Mouse (Mus musculus): ENCODE measurements at regions not wholly inside any gene's neighbourhood (a gene's known extent, or its start where the extent isn't known, plus 50 kb on each side); places are given as distances from the start of the nearest gene placed in this dataset.

DNA sequence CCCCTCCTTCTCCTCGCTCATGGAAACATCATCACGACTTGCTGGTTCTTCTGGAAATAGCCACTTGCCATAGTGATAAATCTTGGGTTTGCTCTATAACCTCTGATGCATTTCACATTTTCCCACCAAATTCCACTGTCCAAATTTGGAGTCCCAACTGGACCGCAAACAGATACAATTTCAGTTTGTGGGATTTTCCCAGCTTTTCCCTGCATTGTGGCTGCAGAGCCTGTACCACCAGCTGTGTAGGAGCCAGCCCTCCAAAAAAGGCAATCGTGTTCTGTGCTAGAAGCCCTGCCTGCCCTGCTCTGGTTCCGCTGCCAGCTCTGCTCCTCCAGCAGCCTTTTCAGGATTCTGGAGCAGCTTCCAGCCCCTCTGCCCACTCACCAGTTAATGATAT lies 291.4 kb downstream of the Gsdmc2 start:
- no peak for DNase-seq (ENCODE audit: low spot score in 2 of 2)

DNA sequence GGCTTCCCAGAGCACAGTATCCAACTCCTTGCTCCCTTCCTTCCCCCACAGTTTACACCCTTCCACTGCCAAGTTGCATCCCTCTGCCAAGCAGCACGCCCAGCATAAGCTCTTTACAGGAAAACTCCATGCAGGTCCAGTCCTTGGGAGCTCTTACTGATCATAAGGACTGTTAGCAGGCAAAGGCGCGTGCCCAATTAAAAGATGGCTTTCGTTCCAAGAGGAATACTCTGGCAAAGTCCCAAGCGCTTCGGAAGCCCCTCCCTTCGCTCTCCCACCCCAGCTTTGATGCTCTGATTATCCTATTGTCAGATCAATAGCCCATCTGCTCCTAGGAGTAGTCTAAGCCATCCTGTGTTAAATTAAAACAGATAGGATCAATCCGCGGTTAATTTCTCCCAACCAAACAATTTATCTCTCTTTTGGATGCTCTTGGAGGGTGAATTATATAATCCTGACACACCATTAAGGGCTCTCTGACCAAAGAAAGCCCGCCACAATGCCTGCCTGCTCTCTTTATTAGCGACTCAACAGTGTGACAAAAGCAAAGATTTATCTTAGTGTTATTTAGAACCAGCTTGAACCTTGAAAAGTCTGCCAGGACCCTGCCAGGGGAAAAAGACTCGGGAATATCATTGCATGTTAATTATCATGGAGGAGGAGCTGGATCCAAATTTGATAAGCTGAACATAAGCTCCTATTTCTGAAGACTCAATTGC lies 312.5 kb downstream of the Gsdmc2 start:
- no peak for DNase-seq (ENCODE audit: low spot score in 2 of 2)

DNA sequence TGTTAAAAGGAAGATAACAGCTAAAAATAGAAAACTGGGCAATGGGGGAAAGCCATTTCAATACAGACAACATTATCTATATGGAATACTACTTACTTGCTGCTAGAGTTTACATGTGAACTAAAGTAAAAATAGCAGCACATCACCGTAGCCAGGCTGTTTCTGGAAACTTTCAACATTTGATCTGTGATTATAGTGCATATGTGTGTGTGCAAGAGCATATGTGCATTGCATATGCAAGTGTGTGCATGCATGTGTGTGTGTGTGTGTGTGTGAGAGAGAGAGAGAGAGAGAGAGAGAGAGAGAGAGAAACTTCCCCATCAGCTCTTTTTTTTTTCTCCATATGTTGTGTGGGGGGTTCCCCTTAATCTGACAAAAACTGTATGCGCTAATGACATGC lies 317.7 kb downstream of the Gsdmc2 start:
- no peak for DNase-seq (ENCODE audit: low spot score in 2 of 2)

DNA sequence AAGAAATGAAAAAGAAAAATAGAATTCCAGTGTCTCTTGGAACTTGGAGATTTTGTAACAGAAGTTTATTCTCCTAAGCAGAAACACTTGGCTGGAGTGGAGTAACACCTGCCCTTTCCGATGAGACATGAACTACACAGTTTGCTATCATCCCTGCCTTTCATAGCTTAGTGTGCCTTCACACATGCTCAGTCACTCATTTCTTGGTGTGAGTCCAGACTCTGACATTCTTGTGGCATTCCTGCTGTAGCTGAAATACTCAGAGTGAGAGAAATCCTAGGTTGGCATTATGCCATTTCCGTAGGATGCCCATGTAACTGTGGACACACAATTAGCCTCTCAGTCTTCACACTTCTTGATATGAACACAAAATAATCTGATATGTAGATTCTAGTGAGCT lies 318.2 kb downstream of the Gsdmc2 start:
- no peak for DNase-seq (ENCODE audit: low spot score in 2 of 2)

DNA sequence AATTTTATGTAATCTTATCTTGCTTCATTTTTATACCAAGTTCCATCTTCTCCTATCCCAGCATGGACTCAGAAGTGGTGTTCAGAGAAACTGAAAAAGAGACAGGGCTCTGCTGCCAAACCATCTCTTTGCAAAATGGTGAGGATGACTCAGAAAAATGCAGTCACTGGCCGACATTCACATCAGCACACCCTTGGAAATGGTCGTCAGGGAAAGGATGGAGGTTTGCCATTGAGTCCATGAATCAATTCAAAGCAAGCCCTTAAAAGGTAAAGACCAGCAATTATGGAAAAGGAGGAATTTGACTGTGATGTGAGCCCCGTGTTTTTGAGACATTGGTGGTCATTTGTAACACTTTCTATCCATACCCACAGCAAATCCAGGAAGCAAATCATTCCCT lies 327.7 kb downstream of the Gsdmc2 start:
- no peak for DNase-seq (ENCODE audit: low spot score in 2 of 2)

DNA sequence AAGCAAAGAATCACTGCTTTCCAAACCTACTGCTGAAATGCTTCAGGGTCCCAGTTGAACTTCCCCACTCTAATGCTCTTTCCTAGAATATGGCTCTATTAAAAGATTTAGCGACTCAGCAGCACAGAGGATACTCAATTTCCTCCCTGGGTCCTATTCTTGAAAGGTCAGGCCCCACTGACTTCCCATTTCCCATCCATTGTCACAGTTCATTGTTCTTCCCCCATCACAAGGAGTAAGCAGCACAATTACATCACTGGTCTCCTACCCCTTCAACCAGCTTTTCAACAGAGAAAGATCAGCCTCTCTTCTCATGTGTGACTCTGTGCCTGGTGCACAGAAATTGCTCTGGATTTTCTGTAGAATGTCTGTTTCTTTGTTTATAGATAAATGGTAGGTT lies 344.5 kb downstream of the Gsdmc2 start:
- DNase-seq (ENCODE audit: low spot score in 2 of 2): no peak

DNA sequence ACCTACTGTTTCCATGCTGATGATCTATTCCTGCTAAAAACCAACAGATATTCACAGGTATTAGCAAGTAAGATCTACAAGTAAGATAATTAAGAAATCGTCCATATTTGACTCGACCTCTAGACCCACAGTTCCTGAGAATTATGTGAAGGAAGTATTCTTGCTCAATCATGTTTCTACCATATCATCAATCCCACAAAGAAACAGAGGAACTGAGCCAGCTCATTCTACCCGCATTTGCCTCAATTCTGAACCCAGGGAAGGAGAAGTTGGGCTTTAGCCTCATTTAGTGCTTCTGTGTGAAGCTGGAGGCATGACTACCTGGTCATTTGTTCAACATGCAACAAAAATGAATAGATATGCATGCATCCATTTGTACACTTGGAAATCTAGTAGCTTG lies 346.5 kb downstream of the Gsdmc2 start:
- DNase-seq (ENCODE audit: low spot score in 2 of 2): no peak

DNA sequence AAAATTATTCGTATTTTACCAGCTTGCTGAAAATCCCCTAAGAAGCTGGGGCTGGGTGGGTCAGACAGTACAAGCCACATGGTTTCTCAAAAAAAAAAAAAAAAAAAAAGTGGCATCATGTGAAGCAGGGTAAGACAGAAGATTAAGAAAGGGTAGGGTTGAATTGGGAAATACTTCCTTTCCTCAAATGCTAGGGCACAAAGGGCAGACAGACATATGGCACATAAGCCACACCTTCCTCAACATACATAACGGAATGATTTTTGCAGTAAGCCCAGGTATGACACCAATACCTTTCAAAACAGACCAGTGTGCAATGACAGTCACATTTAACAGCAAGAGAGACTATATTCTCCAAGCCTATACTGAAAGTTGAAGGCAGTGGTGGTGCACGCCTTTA lies 347.8 kb downstream of the Gsdmc2 start:
- no peak for DNase-seq (ENCODE audit: low spot score in 2 of 2)

DNA sequence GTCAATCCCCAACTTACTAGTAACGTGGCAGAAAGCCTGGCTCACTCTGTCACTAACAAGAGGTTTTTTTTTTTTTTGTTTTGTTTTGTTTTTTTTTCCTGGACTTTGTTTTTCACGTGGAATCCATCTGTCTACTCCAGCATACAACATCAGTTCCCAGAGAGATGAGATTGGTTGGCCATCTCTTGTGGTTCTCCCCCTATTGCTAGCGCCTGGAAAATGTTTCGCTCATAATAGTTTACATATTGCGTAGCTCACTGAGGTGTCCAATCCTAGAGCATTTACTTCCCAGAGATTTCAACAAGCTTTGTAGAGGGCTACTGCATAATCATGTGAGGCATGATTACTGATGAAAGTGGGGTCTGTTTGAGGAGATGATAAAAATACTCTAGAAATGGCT lies 360.1 kb downstream of the Gsdmc2 start:
- no peak for DNase-seq (ENCODE audit: low spot score in 2 of 2)

DNA sequence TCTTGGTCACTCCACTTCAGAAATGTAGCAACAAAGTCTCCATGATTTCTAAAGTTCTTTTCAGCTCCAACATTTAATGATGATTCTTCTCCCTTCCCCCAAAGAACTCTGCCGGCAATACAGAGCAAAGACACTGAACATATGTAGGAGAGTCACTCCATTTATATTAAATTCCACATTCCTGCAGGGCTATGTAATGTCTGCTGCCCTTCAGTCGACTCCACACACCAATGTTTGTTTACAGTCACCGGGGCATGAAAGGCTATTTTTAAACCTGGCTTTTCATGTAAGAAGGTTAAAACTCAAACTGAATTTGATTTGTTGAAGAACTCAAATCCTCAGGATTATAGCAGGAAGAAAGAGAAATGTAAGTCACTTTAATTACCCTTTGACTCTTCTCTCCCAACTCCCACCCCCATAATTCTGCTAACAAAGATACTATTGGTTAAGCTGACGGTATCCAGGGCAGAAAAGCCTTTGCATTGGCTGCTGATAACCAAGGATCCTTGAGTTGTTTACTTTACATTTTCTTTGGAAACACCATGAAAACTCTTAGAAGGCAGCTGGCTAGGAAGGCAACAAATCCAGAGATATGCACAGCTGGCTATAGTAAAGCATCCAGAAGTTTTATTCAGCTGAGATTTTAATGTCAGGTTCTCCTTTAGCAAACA lies 360.6 kb downstream of the Gsdmc2 start:
- no peak for DNase-seq (ENCODE audit: low spot score in 2 of 2)

DNA sequence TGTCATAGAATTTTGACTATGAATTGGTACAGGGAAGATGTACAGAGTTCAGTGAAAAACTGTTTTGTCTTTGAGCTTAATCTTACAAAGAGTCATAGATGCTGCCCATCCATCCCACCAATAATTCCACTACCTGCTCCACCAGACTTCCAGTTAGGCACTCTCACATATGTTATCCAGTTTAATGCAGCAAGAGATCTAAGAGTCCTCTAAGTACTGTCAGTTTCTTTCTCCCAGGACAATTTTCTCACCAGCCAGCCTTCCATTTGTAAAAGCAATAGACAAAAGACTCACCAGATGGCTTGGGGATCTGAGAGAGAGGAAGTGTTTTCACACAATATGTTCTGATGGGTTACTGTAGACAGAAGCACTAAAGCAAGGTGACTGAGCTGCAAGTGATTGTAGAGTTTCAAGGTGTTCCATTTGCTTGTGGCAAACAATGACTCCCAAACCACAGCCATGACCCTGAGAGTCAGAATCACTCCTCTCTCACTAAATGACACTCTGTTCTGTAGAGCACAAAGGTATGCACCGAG lies 365.6 kb downstream of the Gsdmc2 start:
- DNase-seq (ENCODE audit: low spot score in 2 of 2): no peak

DNA sequence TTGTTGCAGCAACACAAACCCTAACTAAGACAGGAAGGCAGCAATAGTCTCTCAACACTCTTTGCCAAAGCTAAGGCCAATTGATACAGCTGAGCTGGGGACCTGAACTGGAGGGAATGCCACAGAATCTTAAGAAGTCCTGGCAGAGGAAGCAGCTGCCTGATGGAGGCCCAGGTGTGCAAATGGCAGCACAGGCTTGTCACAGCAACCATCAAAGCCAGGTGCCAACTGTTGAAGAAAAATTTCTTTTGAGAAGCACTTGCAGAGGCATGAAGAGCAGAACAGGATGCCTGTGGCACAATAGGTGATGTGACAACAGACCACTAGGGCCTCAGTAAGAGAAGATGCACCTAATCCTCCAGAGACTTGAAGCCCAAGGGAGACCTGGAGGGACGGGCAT lies 378.1 kb downstream of the Gsdmc2 start:
- no peak for DNase-seq (ENCODE audit: low spot score in 2 of 2)

DNA sequence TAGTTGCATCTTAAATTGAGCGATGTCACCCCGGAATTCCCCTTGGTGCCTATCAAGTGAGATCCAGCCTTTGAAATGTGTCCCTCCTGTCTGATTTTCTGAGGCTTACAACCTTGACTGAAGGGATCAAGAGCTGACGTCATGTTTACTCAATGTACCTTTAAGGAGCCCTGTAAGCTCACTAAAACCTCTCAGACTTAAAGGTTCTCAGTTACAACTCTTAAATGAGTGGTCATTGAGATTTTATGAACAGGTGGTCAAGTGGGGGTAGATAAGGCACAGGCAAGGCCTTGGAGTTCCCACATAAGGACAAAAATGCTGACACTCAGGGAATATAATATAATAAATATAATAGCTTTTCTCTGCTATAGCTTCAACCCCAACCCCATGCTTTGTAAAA lies 392.4 kb downstream of the Gsdmc2 start:
- no peak for DNase-seq (ENCODE audit: low spot score in 2 of 2)

DNA sequence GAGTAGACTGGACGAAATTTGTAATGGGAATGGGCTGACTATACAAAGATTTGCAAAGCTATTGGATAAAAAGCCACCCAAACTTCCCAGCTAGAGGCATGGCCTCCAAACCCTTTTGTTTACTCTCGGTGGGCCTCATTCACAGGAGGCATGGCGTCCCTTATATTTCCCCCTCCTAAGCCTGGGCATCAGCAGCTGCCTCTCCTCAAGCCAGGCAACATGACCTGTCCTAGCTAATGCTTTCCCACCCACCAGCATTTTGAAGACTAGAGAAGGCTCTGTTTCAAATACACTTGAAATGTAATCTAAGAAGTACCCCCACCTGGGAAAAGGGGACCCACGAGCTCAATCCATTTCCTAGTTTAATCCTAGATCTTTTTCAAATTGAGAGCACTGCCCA lies 398.7 kb downstream of the Gsdmc2 start:
- no peak for DNase-seq (ENCODE audit: low spot score in 2 of 2)

DNA sequence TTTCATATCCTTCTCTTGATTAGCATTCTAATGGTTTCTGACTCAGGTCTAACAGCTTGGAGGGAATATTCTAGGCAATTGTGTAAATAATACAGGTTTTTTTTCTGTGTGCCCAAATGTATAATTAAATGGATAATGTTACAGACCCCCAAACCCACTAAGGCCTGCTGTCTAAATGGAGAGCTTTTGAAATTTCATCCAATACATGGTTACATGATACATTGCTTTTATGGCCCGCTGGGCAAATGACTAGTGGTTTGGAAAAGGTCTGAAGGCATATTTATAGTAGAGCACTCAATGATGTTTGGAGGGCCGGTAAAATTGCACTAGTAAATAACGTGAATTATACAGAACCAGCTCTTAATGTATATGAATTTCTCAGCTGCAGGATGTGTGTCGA lies 400.0 kb downstream of the Gsdmc2 start:
- no peak for DNase-seq (ENCODE audit: low spot score in 2 of 2)

DNA sequence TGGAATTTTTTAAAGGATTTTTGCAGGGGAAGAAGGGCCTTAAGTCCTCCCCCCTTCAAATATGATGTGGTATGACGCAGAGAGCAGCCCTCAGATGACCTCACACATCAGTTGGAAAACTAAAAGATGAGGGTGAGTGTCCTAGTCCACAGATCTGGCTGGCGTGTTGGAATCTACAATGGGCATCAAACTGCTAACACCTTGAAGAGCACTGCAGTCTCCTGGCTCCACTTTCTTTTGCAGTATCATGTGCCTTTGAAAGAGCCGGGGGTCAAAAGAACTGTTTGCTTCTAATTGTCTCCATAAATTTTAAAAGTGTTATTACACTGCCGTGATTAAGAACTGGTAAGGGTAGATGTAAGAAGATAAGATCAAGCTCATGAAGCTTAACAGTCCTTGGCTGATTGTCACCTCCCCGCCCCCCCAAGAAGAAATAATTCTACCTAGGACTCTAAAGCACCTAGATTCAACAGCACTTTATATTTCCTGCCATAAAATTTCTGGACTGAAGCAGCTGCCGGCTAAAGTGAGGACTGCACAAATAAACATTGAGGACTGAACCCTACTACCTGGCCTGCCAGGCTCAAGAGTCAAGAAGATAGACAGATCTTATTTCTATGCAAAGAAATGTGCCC lies 402.7 kb downstream of the Gsdmc2 start:
- no peak for DNase-seq (ENCODE audit: low spot score in 2 of 2)

DNA sequence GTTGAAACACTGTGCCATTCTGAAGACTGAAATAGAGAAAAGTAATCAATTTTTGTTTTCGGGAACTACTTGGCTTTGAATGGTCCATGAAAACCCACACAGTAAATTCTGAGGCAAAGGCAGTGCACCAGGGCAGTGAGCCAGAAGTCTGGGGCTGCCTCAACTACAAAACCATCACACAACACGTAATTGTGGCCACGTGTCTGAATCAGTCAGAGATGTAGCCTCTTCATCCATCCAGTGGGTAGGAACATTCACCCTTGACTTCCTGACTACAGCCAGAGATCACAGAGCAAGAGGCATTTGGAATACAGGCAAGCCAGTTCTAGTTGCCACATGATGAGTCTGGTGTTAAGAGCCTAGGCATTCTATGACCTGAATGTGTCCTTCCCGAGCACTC lies 432.3 kb downstream of the Gsdmc2 start:
- no peak for DNase-seq (ENCODE audit: low spot score in 2 of 2)

DNA sequence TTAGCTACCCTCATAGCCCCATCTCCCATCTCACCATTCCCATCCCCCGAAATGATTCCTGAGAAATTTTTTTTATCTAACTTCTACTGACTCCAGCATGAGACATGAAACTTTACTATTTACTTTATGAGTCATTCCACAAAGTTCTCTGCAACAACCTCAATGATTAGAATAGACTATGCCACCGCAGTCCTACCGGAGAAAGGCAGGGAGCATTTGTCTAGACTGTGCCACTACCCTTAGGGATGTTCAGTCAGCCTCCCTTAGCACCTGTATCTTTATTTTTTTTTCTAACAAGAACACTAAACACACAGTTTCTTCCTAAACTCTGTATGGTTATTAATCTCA lies 433.2 kb downstream of the Gsdmc2 start:
- DNase-seq (ENCODE audit: low spot score in 2 of 2): no peak

DNA sequence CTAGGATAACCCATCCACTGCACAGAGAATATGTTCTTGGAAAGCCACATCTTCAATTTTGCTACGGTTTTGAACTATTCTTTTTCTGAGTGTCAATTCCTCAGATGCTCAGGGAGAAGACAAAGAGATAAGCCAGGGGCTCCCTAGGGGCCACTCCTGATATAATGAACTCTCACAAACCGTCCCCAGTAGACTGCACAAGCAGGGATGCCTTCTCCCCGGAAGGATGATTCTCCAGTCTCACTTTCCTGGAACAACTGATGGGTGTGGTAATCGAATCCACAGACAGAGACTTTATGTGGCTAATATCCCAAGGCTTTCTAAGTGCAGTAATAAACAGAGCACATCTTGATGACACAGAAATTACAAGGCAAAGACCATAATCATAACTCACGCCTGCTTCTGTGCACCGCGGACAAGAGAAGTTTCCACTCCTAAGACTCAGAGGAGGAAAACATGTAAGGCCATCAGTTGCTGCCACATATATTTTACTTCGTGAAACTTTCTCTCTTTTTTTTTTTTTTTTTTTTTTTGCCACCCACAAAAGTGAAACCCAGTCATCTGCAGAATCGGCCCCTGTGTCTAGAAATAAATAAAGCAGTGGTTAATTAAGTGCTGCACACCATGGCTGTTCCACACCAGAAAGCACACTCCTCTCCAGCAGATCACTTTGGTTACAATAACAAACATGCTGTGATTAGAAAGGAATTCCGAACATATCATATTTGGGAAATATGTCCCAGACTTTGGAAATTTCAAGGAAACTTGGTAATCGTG lies 433.8 kb downstream of the Gsdmc2 start:
- no peak for DNase-seq (ENCODE audit: low spot score in 2 of 2)

DNA sequence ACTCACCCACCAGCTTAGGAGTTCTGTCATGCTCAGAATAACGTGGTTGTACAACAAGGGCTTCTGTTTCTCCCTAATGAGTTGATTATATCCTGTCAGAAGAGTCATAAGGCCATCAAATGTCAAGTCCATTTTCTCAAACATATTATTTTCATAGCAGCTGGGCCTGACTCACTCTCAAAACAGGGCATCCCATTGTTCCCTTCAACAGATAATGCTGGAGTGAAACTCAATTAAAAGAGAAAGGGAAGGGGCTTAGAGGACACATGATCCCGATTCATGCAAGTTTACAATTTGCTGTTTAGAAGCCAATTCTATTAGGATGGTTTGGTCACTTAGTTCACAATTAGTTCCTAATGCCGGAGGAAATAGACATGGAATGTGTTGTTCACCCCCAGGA lies 444.5 kb downstream of the Gsdmc2 start:
- DNase-seq (ENCODE audit: low spot score in 2 of 2): no peak

DNA sequence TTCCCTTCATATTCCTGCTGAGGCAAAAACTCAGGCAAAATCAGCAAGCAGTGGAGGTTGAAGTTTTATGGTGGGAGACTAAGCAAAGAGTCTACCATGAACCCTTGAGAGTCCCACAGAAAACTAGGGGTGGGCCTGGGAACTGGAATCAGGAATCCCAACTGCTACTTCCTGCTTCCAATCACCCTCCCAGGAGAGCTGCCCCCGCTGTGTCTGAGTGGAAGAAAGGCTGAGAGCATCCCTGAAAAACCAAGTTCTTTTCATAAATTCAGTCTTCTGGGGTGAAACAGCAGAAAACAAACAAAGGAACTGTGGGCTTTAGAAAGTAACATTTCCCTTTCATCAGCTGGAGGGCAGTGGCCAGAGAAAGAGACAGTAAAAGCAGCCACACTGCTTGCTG lies 445.0 kb downstream of the Gsdmc2 start:
- DNase-seq (ENCODE audit: low spot score in 2 of 2): no peak

DNA sequence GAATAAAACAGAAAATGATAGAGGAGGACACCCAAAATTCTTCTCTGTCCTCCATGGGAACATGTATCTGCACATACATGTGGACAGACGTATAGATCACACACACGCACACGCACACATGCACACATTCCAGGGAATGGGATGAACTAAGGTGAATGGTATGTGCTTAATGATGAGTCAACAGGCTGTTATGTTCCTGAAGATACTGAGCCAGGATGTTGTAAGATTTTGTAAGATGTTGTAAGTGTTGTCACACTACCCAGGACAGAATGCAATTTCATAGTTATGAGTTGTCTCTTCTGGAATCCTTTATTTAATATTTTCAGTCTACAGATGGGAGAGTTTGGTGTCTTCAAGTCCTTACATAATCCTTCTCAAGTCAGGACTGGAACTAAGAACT lies 447.5 kb downstream of the Gsdmc2 start:
- no peak for DNase-seq (ENCODE audit: low spot score in 2 of 2)
